Mouse (Mus musculus) stomach, embryonic 15.5 days (tissue): ENCODE results near the gene Nrxn2. TPM values are rescaled to one million over a fixed set of nuclear protein-coding genes. Genes with fewer than 3 reads are reported as not detected.

Source experiments
- ATAC-seq: fragments of 200-750 bp; cut with Nextera tagmentation; 2 replicates; pipeline ENCODE4 v1.8.0; 2017; ENCODE audit warnings: low read depth, moderate number of reproducible peaks, moderate TSS enrichment; ENCODE audit not compliant: insufficient read depth, low FRiP score
- H3K27ac ChIP-seq: fragments of 300-500 bp; sonication (generic); 2 replicates; pipeline ENCODE4 v1.5.1; 2015; ENCODE audit warnings: mild to moderate bottlenecking, inconsistent platforms
- H3K27me3 ChIP-seq: fragments of 300-500 bp; sonication (generic); replicated peaks from 2 replicates; pipeline ENCODE4 v1.6.1; 2015; ENCODE audit warnings: inconsistent platforms
- H3K36me3 ChIP-seq: fragments of 300-500 bp; sonication (generic); 2 replicates; pipeline ENCODE4 v1.6.1; 2015; ENCODE audit warnings: inconsistent platforms
- H3K4me1 ChIP-seq: fragments of 300-500 bp; sonication (generic); 2 replicates; pipeline ENCODE4 v1.6.1; 2015; ENCODE audit warnings: inconsistent platforms
- H3K4me2 ChIP-seq: fragments of 300-500 bp; sonication (generic); 2 replicates; pipeline ENCODE4 v1.6.1; 2015; ENCODE audit warnings: mild to moderate bottlenecking, inconsistent platforms
- H3K4me3 ChIP-seq: fragments of 300-500 bp; sonication (generic); replicated peaks from 2 replicates; pipeline ENCODE4 v1.5.1; 2015; ENCODE audit warnings: inconsistent platforms
- H3K9ac ChIP-seq: fragments of 300-500 bp; sonication (generic); 2 replicates; pipeline ENCODE4 v1.6.1; 2015; ENCODE audit warnings: inconsistent platforms
- H3K9me3 ChIP-seq: fragments of 300-500 bp; sonication (generic); 2 replicates; pipeline ENCODE4 v1.6.1; 2016; ENCODE audit warnings: inconsistent platforms
- WGBS: fragments of 180-500 bp; shearing (Covaris S2); methylation state at CpG from one replicate; pipeline ENCODE4 v1.1.7; 2015; 5-methylcytosine and 5-hydroxymethylcytosine counted together
- polyA plus RNA-seq: library from polyadenylated mRNA; unstranded; fragments of >200 nt; fragmentation: Nextera tagmentation; extraction: Ambion mirVana; gene quantifications from 2 replicates; pipeline ENCODE4 v1.2.1, GENCODE M21; 2015

Gene Nrxn2
- polyA plus RNA-seq, 1 experiment from 2014 or later, result 1.4 TPM

DNA sequence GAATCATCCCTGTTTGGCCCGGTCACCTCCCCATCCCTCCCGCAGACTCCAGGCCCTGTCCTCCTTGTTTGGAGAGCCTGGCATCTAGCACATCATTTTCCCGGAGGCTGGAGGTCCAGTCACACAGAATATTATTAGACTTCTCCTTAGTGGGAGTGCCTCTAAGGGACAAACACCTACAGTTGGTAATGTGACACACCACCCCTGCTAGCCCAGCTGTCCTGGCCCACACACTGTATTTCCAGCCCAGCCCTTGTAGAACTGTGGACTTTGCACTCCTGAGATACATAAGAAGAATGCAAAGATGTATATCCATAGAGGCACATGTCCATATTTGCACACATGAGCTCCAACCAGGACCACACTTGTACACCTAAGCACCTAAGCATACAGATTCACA is 103.1 kb downstream of the Nrxn2 start:
- Histone ChIP-seq H3K27me3 (no peaks in the 10 kb centered on the region), H3K36me3 (no peaks in the 10 kb centered on the region), H3K4me2 (no peak overlapping the region), H3K9ac (no peak overlapping the region), H3K9me3 (no peaks in the 10 kb centered on the region), H3K4me3 (no peak overlapping the region), H3K27ac (no peak overlapping the region), H3K4me1 (no peaks in the 10 kb centered on the region)
- WGBS, result 77% methylated on average over 3 of the region's 3 CpGs
- ATAC-seq, result no peak

DNA sequence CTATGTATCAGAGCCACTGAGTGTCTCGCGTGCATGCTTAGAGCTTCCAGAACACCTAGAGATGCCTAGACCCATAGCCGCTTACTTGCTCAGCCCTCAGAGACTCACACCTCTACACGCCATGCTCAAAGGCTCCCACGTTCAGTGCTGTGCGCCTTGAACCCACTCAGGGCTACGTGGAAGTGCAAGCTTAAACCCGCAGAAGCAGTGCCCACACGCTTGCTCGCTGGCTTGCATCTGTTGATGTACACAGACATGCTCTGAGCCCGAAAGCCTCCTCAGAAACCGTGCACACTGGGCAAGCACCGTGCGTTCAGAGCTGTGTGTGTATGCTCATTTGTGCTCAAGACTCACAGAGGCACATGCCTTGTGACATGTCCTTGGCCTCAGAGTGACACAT is 103.8 kb downstream of the Nrxn2 start:
- no peaks in the 10 kb centered on the region for H3K9me3 ChIP-seq
- no peaks in the 10 kb centered on the region for H3K36me3 ChIP-seq
- no peak overlapping the region for H3K4me2 ChIP-seq
- no peak overlapping the region for H3K4me3 ChIP-seq
- H3K27ac ChIP-seq, result no peak overlapping the region
- 90% methylated on average over 14 of the region's 14 CpGs for WGBS
- H3K4me1 ChIP-seq, result no peaks in the 10 kb centered on the region
- no peak overlapping the region for H3K9ac ChIP-seq
- no peaks in the 10 kb centered on the region for H3K27me3 ChIP-seq
- ATAC-seq, result no peak

DNA sequence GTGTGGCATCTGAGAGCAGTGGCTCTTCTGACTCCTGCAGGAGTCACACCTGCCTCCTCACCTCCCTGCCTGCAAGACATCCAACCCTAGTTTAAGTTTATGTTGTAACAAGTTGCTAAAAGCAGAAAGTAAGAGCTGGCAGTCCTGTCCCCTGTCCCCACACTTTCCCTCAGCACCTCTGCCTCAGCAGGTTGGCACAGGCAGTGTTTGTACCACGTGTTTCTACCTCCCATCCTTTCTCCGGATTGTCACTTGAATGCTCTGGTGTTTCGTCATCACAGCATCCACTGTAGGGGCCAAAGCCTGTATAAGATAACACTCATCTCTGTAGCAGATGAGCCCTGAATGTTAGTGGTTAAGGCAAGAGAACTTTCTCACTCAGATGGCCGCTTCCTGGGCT is 106.5 kb downstream of the Nrxn2 start:
- H3K27me3 ChIP-seq, result no peaks in the 10 kb centered on the region; the same call in 1 of the 2 replicates
- no peaks in the 10 kb centered on the region for H3K4me1 ChIP-seq
- H3K9me3 ChIP-seq, result no peaks in the 10 kb centered on the region
- H3K4me3 ChIP-seq, result no peak overlapping the region
- no peak overlapping the region for H3K27ac ChIP-seq
- ATAC-seq, result no peak
- H3K36me3 ChIP-seq, result no peaks in the 10 kb centered on the region
- no peak overlapping the region for H3K4me2 ChIP-seq
- WGBS, result 82% methylated on average over 4 of the region's 4 CpGs
- no peak overlapping the region for H3K9ac ChIP-seq

DNA sequence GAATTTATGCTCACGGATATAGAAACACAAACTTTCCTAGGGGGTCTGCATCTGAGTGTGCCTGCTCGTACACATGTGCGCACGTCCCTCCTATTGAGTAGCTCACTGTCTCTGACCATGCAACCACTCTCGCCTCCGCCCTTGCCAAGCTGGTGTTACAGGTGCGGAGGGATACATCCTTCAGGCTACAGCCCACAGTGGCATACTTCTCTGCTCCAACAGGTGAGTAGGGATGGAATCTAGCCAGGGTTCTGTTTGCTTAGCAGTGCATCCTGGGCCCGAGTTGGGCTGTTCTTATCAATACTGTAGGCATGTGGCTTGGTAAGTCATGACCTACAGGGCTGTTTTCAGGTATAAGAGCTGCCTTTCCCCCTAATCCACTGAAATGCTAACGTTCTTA is 107.5 kb downstream of the Nrxn2 start:
- no peak for ATAC-seq
- no peaks in the 10 kb centered on the region for H3K9me3 ChIP-seq
- 0 out of 2 replicates have a peak, but pooled peaks cover 2% of the 10 kb centered on the region for H3K4me1 ChIP-seq
- no peak overlapping the region for H3K27ac ChIP-seq
- 82% methylated on average over 9 of the region's 9 CpGs for WGBS
- H3K9ac ChIP-seq, result no peak overlapping the region
- H3K4me2 ChIP-seq, result no peak overlapping the region
- no peaks in the 10 kb centered on the region for H3K36me3 ChIP-seq
- no peak overlapping the region for H3K4me3 ChIP-seq
- H3K27me3 ChIP-seq, result no peaks in the 10 kb centered on the region; the same call in 1 of the 2 replicates

DNA sequence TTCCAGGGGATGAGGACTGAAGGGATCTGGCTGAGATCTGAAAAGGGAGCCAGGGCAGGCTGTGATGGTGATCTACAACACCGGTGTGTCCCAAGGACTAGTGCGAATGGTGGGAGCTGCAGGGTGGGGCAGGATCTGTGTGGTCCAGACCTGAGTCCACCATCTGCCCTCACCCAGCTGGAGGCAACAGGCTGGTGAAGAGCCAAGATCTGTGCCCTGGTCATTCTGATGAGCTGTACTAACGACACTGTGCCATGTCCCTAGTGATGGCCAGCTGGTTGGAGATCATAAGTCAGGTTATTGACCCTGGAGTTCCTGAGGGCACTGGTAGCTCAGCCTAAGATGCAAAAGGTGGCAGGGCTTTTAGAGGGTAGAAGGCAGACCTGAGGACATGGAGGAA is 108.9 kb downstream of the Nrxn2 start:
- WGBS, result 83% methylated on average over 3 of the region's 3 CpGs
- H3K27me3 ChIP-seq, result peaks cover 8% of the 10 kb centered on the region
- H3K4me1 ChIP-seq, result peaks cover 14% of the 10 kb centered on the region
- H3K27ac ChIP-seq, result no peak overlapping the region
- no peak for ATAC-seq
- H3K9ac ChIP-seq, result no peak overlapping the region
- no peaks in the 10 kb centered on the region for H3K36me3 ChIP-seq
- H3K4me3 ChIP-seq, result no peak overlapping the region
- H3K4me2 ChIP-seq, result no peak overlapping the region
- no peaks in the 10 kb centered on the region for H3K9me3 ChIP-seq

DNA sequence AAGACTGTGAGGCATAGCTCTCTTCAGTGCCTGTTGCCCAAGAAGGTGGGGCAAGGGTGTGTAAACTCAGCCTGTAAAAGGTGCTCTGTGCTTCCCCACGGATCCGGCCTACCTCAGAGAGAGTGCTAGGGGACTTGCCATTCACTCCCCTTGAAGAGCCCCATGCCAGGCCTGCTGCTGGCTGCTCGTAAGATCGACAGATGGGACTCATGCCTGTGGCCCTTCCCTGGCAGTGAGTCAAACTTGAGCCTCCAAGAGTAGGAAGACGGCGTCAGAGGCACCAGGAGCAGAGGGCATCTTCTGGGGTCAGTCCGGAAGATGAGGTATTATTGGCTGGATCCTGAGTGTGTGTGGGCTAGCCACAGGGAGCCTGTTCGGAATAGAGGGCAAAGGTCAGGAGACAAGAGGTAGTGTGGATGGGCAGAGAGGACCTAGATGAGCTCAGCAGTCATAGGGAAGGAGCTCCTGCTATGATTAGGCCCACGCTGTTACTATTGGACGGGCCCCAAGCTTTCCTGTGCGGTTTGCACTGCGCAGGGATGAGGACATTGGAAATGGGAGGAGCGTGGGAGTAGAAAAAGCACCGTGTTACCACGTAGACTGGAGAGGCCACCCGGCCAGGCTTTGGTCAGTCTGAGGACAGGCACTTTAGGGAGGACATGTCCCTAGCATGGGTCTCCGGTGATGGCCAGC is 109.5 kb downstream of the Nrxn2 start:
- no peak for ATAC-seq
- Histone ChIP-seq H3K9me3 (no peaks in the 10 kb centered on the region), H3K9ac (no peak overlapping the region), H3K27ac (no peak overlapping the region), H3K36me3 (no peaks in the 10 kb centered on the region), H3K4me2 (no peak overlapping the region), H3K4me3 (no peak overlapping the region), H3K27me3 (peaks cover 10% of the 10 kb centered on the region), H3K4me1 (peaks cover 14% of the 10 kb centered on the region)
- WGBS, result 77% methylated on average over 17 of the region's 17 CpGs

DNA sequence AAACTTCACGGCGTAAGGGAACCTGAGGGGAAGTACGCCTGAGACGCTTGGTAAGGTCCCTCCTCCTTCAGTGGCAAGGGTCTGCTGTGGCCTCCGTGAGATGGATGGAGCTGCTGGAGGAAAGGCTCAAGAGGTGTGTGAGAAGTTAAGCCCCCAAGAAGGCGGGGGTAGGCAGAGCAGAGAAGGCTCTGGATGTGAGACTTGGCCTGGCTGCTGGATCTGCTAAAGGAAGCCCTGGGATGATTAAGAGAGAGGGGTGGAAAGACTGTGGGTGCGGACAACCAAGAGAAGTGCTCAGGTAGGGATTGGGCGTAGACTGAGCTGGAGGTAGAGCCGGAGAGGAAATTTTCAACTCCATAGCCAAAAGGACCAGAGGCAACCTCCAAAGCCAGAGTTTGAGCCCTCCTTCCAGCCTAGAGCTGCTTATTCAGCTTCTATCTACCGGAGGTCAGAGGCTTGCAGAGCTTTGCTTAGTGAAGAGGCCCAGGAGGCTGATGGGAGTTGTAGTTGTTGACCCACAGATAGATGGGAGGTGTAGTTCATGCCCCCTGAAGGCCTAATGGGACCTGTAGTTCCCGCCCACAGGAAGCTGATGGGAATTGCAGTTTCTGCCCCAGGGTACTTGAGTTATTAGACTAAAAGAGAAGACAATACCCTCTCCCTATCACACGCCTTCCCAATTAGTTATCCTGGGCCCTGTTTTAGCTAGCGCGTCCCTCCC is 110.9 kb downstream of the Nrxn2 start:
- Histone ChIP-seq H3K27ac (no peak overlapping the region), H3K4me3 (no peak overlapping the region), H3K9me3 (no peaks in the 10 kb centered on the region), H3K4me2 (0 out of 2 replicates have a peak overlapping the region, but pooled peaks have one; percentile 8), H3K36me3 (no peaks in the 10 kb centered on the region), H3K4me1 (peaks cover 14% of the 10 kb centered on the region), H3K27me3 (peaks cover 19% of the 10 kb centered on the region), H3K9ac (no peak overlapping the region)
- 62% methylated on average over 14 of the region's 14 CpGs for WGBS
- ATAC-seq, result peak; percentile 40; the same call in 1 of the 2 replicates

DNA sequence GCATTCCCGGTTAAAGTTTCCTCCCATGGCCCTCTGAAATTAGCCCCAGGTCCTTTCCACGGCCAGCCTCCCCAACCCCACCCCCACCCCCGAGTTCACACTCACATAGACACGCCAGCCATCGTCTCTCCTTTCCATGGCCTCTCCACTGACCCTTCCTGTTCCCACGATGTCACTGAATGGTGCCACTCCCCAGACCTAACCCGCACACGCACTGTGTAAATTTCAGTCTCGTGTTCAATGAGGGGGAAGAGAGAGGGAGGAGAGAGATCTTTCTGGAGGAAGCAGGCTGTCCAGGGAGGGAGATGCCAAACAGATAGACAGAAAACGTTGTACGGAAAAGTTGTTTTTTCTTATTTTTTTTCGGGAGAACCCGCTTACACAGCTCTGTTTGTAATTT is 111.8 kb downstream of the Nrxn2 start:
- no peak overlapping the region for H3K4me2 ChIP-seq
- no peak for ATAC-seq
- no peak overlapping the region for H3K4me3 ChIP-seq
- peaks cover 14% of the 10 kb centered on the region for H3K4me1 ChIP-seq
- H3K36me3 ChIP-seq, result no peaks in the 10 kb centered on the region
- peaks cover 19% of the 10 kb centered on the region for H3K27me3 ChIP-seq
- no peak overlapping the region for H3K9ac ChIP-seq
- no peaks in the 10 kb centered on the region for H3K9me3 ChIP-seq
- WGBS, result 32% methylated on average over 13 of the region's 13 CpGs
- no peak overlapping the region for H3K27ac ChIP-seq

DNA sequence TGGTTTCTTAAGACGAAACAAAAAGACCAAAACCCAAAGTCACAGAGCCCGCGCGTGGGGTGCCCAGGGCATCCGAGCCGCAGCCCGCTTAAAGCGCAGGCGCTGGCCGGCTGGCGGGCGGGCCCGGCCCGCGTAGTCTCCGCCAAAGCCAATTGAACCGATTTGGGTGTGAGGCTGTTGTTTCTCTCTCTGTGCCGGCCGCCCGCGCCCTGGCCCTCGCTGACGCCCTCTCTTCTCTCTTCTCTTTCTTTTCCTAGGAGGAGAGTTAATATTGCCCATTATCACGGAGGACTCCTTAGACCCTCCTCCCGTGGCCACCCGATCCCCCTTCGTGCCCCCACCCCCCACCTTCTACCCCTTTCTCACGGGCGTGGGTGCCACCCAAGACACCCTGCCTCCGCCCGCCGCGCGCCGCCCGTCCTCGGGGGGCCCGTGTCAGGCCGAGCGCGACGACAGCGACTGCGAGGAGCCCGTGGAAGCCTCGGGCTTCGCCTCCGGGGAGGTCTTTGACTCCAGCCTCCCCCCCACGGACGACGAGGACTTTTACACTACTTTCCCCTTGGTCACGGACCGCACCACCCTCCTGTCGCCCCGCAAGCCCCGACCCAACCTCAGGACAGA is 112.6 kb downstream of the Nrxn2 start:
- H3K27me3 ChIP-seq, result peaks cover 19% of the 10 kb centered on the region
- H3K9me3 ChIP-seq, result no peaks in the 10 kb centered on the region
- peak overlapping the region; percentile 77 for H3K4me2 ChIP-seq
- under 1% methylated on average over 56 of the region's 56 CpGs for WGBS
- peaks cover 14% of the 10 kb centered on the region for H3K4me1 ChIP-seq
- no peaks in the 10 kb centered on the region for H3K36me3 ChIP-seq
- H3K27ac ChIP-seq, result no peak overlapping the region
- ATAC-seq, result no peak
- peak overlapping the region; percentile 35 for H3K9ac ChIP-seq
- H3K4me3 ChIP-seq, result peak overlapping the region; percentile 38

DNA sequence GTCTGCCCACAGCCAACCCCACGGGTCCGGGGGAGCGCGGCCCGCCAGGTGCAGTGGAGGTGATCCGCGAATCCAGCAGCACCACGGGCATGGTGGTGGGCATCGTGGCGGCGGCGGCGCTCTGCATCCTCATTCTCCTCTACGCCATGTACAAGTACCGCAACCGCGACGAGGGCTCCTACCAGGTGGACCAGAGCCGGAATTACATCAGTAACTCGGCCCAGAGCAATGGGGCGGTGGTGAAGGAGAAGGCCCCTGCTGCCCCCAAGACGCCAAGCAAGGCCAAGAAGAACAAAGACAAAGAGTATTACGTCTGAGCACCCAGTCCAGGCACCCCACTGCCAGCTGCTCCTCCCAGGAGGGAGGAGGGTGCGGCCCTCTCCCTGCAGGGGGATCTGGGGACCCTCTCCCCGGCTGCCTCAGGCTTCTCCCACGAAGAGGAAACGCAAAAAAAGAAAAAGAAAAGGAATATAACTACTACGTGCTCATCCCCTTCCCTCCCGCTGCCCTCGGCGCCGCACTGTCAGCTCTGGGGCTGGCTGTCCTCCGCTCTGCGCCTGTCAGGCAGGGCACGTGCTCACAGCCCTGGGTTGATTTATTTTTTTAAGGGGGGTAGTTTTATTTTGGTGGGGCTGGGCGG is 113.4 kb downstream of the Nrxn2 start:
- Histone ChIP-seq H3K9me3 (no peaks in the 10 kb centered on the region), H3K4me2 (peak overlapping the region; percentile 77), H3K9ac (peak overlapping the region; percentile 35; the same call in 1 of the 2 replicates), H3K36me3 (no peaks in the 10 kb centered on the region), H3K27ac (no peak overlapping the region; the same call in 1 of the 2 replicates), H3K27me3 (peaks cover 19% of the 10 kb centered on the region), H3K4me1 (peaks cover 14% of the 10 kb centered on the region), H3K4me3 (peak overlapping the region; percentile 38)
- ATAC-seq, result no peak
- 2% methylated on average over 36 of the region's 36 CpGs for WGBS

DNA sequence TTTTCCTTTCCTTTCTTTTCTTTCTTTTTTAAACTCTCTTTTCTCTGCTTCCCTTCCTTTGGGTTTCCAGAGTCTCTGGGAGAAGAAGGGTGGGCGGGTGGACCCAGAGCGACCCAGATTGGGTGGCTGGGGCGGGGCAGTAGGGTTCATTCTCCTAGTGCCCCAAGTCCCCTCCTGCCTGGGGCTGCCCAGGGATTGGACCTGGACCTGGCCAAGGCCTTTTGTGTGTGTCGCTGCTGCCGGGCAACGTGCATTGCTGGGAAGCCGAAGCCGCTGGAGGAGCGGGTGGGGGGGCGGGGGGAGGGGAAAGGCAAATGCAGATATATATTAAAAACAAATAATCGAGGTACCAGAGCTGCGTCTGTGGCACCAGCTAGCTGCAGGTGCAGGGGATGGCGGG is 114.1 kb downstream of the Nrxn2 start:
- H3K27me3 ChIP-seq, result peaks cover 19% of the 10 kb centered on the region
- no peaks in the 10 kb centered on the region for H3K36me3 ChIP-seq
- H3K9me3 ChIP-seq, result no peaks in the 10 kb centered on the region
- WGBS, result 12% methylated on average over 12 of the region's 13 CpGs
- ATAC-seq, result no peak
- H3K9ac ChIP-seq, result no peak overlapping the region
- H3K4me2 ChIP-seq, result peak overlapping the region; percentile 77
- peak overlapping the region; percentile 38 for H3K4me3 ChIP-seq
- H3K27ac ChIP-seq, result no peak overlapping the region
- peaks cover 14% of the 10 kb centered on the region for H3K4me1 ChIP-seq
